Mouse (Mus musculus): Measurements from ENCODE around the gene Stra6. TPM values are rescaled to one million over a fixed set of nuclear protein-coding genes. Genes with fewer than 3 reads are reported as not detected.

Gene Stra6
- polyA plus RNA-seq, 1 experiment from 2014 or later = 52.4 TPM

DNA sequence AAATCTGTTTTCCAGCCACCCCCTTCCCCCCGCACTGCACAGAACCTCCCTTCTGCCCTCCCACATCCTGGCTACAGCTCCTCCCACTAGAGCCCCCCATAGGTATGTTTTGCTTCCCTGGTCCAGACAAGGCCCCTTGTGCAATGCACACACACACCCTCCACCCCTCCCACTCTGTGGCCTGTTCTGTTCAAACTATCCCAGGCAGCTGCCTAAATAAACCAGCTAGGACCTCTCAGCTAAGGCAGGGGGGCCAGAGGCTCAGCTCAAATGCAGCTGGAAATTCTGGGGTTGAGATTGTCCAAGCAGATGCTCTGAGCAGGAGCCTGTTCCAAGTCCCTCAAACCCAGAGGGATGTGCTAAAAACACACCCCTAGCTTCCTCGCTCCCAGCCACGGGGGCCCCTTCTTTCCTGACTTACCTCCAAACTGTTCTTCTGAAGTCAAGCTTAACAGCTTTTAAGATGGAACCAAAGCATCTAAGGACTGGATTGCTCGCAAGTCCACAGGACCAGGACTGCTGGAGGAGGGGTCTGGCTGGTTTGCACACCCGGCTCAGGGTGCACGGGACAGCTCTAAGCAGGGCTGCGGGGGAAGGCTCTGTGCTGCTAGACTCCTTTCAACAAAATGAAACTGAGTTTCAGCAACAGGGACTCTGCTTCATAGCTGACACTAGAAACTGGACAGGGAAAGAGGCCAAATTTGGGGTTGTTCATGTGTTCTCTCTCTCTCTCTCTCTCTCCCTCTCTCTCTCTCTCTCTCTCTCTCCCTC is 95.1 kb downstream of the Stra6 start:
- no peak for TF ChIP-seq CTCF (IDR thresholded peaks at IDR 0.05)

DNA sequence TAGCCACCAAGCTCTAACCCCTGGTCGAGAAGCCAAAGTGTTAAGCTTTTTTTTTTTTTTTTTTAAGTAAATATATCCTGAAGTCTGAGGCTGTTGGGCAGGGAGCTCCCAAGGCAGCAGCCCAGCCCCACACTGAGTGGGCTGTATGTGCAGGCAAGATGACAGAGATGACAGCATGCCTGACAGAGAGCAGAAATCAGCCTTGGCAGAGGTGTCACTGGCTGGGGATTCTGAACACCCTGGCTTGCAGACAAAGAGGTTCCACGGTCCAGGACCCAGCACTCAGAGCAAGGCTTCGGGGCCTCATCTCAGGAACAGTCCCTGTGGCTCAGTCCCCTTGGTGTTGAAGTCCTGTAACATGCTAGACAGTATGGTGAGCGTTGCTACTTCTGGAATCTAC is 96.3 kb downstream of the Stra6 start:
- H3K27me3 ChIP-seq = no peaks in the 10 kb centered on the region
- in situ Hi-C loops (cut with MboI; ENCODE audit: low pct_unique_long_range_greater_than_20kb) = no loop called here
- no peak for DNase-seq (ENCODE audit: low read depth, low spot score)
- no peak for ATAC-seq
- POLR2A ChIA-PET = no interaction called here
- TF ChIP-seq CTCF (IDR thresholded peaks at IDR 0.05) = no peak
- CTCF ChIA-PET = interaction anchor here (1.3 kb wide), 1 partner anchor 121 kb away, joined by 3 read pairs; no protein-coding TSS in a partner anchor

More for the DNA sequence above, 95.1 kb downstream of the Stra6 start:
- DNase-seq (ENCODE audit: low read depth, low spot score) (no peak), ATAC-seq (no peak)
- CTCF ChIA-PET = interaction anchor here (0.8 to 1.3 kb wide), 2 partner anchors 13 to 120 kb away, joined by 3 read pairs; no protein-coding TSS in a partner anchor
- POLR2A ChIA-PET = interaction anchor here (1.1 kb wide), 1 partner anchor 17 kb away, joined by 6 read pairs; no protein-coding TSS in a partner anchor
- no peaks in the 10 kb centered on the region for H3K27me3 ChIP-seq
- in situ Hi-C loops (cut with MboI; ENCODE audit: low pct_unique_long_range_greater_than_20kb) = no loop called here

DNA sequence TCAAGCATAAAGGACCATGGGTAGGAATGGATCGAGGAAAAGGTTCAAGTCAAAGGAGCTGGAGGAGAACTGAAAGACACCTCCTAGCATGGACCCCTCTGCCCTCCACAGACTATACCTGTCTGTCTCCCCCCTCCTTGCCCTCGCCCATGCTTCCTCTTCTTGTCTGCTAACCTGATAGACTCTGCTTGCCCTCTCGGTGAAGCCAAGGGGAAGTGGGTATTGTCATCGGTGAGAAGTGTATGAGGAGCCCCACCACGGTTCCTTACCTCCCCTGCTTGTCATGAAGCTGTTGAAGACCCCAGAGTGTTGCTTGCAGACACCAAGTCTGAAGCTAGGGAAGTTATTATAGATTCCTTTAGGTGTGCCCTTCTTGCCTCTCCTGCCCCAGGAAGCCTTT is 96.7 kb downstream of the Stra6 start:
- CTCF ChIA-PET = interaction anchor here (1.3 kb wide), 1 partner anchor 122 kb away, joined by 3 read pairs; no protein-coding TSS in a partner anchor

DNA sequence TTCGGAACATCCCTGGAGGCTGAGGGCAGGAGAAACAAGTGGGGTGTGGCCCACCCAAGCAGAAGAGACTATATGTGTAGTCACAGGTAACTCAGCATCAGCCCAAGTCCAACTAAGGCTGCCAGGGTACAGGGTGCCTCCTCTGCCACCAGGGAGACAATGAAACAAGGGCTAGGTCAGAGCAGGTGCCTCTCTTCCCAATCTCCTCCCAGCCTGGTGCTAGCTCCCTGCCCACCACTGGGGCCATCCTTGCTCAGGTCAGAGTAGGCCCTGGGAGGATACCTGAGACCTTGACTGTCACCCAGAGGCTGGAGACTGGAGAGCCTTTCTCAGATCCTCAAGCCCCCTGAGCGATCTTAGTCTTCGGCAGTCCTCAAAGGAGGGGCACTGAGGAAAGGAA is 98.6 kb downstream of the Stra6 start:
- DNase-seq (ENCODE audit: low read depth, low spot score) (no peak), ATAC-seq (no peak)
- in situ Hi-C loops (cut with MboI; ENCODE audit: low pct_unique_long_range_greater_than_20kb) = no loop called here
- TF ChIP-seq CTCF (IDR thresholded peaks at IDR 0.05) = no peak
- ChIA-PET CTCF (no interaction called here), POLR2A (no interaction called here)
- no peaks in the 10 kb centered on the region for H3K27me3 ChIP-seq

More for the DNA sequence above, 96.7 kb downstream of the Stra6 start:
- no peak for DNase-seq (ENCODE audit: low read depth, low spot score)
- no peaks in the 10 kb centered on the region for H3K27me3 ChIP-seq
- in situ Hi-C loops (cut with MboI; ENCODE audit: low pct_unique_long_range_greater_than_20kb) = no loop called here
- TF ChIP-seq CTCF (IDR thresholded peaks at IDR 0.05) = no peak
- ATAC-seq = no peak
- POLR2A ChIA-PET = no interaction called here

DNA sequence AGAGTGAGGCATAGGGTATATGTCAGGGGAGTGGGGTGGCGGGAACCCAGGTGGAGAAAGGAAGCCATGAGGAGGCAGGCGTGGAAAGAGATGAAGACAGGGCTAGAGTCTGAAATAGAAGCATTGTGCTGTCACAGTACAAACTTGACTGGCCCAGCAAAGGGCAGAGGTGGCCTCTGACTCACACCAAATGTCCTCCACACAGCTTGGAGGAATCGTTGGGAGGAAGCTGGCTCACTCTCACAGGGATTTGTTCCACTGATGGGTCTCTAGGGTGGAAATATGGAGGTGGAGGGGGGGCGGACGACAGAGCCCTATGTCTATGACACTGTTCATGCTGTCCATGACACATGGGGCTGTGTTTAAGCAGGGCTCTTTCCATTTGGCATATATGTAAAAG is 99.6 kb downstream of the Stra6 start:
- no peaks in the 10 kb centered on the region for H3K27me3 ChIP-seq
- TF ChIP-seq CTCF (IDR thresholded peaks at IDR 0.05) = no peak
- DNase-seq (ENCODE audit: low read depth, low spot score) (no peak), ATAC-seq (no peak)
- in situ Hi-C loops (cut with MboI; ENCODE audit: low pct_unique_long_range_greater_than_20kb) = no loop called here
- CTCF ChIA-PET = no interaction called here
- POLR2A ChIA-PET = no interaction called here

DNA sequence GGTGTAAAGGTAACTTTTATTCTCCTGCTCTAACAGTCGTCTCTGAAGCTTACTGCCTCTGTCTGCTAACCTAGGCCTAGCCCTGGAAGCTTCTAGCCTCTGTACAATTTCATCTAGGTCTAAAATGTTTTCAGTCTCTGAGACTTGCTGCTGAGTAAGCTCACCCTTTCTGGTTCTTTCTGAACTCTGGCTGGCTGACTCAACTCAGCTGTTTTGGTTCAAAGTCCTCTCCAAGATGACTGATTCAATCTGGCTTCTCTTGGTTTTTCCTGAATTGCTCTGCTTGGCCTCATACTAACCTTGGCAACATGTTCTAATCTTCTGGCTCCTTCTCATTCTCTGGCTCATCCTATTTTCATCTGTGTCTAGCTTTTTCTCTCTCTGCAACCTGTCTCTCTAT is 102.2 kb downstream of the Stra6 start:
- CTCF ChIA-PET = interaction anchor here (1.1 kb wide), 1 partner anchor 115 kb away, joined by 3 read pairs; no protein-coding TSS in a partner anchor
- POLR2A ChIA-PET = no interaction called here
- no peak for TF ChIP-seq CTCF (IDR thresholded peaks at IDR 0.05)
- H3K27me3 ChIP-seq = no peaks in the 10 kb centered on the region
- ATAC-seq = no peak
- in situ Hi-C loops (cut with MboI; ENCODE audit: low pct_unique_long_range_greater_than_20kb) = no loop called here
- DNase-seq (ENCODE audit: low read depth, low spot score) = no peak

DNA sequence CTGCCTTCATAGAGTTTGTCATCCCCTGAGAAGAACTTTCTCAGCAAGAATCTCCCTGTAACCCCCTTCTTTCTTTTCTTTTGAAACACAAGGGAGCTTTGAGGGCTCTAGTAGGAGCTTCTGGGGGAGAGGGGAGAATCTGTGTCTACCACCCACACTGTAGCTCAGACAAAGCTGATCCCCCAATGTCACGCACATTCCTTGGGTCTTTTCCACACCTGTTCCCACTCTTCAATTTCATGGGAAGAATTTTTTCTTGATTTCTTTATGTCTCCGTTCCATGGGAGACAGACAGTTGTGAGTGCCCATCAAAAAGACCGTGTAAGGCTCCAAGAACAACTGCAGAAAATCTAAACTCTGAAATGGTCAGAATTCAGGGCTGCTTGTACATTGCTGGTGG is 105.3 kb downstream of the Stra6 start:
- no peak for TF ChIP-seq CTCF (IDR thresholded peaks at IDR 0.05)
- no peaks in the 10 kb centered on the region for H3K27me3 ChIP-seq
- DNase-seq (ENCODE audit: low read depth, low spot score) = no peak
- no peak for ATAC-seq
- POLR2A ChIA-PET = no interaction called here
- CTCF ChIA-PET = interaction anchor here (1.8 kb wide), 2 partner anchors 16 to 119 kb away, joined by 4 read pairs; no protein-coding TSS in a partner anchor
- in situ Hi-C loops (cut with MboI; ENCODE audit: low pct_unique_long_range_greater_than_20kb) = no loop called here

DNA sequence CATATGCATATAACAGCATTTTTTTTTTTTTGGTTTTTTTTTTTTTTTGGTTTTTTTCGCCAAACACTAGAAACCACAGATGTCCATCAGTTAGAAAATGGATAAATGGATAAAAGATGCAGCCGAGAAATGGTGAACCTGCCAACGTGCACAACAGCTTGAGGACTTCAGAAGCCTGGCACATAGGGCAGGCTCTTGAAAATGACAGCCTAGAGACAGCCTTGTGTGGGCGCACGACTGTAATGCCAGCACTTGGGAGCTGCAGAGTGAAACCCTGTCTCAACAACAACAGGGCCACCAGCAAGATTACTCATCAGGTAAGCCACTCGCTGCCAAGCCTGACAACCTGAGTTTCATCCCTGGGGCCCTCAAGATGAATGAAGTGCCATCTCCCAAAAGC is 105.8 kb downstream of the Stra6 start:
- TF ChIP-seq CTCF (IDR thresholded peaks at IDR 0.05) = no peak
- ChIA-PET POLR2A (no interaction called here), CTCF (interaction anchor here (1.8 kb wide), 1 partner anchor 119 kb away, joined by 4 read pairs; no protein-coding TSS in a partner anchor)
- no peaks in the 10 kb centered on the region for H3K27me3 ChIP-seq
- in situ Hi-C loops (cut with MboI; ENCODE audit: low pct_unique_long_range_greater_than_20kb) = no loop called here
- no peak for ATAC-seq
- DNase-seq (ENCODE audit: low read depth, low spot score) = no peak

DNA sequence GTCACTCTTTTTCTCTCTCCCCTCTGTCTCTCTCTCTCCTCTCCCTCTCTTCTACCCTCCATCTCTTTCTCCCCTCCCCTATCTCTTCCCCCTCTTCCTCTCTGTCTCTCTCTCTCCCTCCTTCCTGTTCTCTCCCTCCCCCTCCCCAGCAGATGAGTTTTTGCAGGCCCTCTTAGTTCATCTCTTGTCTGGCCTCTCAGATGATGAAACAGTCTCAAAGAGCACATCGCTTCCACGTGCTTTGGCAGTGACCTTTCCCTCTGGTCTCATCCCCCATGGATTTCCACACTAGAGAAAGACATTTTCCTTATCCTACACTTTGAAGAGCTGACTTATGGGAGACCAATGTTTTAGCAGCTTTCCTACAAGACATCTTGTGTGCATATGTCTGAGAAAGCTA is 109.3 kb downstream of the Stra6 start:
- CTCF ChIA-PET = interaction anchor here (1.2 kb wide), 1 partner anchor 12 kb away, joined by 3 read pairs; no protein-coding TSS in a partner anchor
- H3K27me3 ChIP-seq = no peaks in the 10 kb centered on the region
- no peak for ATAC-seq
- no peak for DNase-seq (ENCODE audit: low read depth, low spot score)
- TF ChIP-seq CTCF (IDR thresholded peaks at IDR 0.05) = no peak
- POLR2A ChIA-PET = interaction anchor here (1.1 to 1.2 kb wide), 2 partner anchors 19 to 23 kb away, joined by 3 read pairs; no protein-coding TSS in a partner anchor
- in situ Hi-C loops (cut with MboI; ENCODE audit: low pct_unique_long_range_greater_than_20kb) = no loop called here

DNA sequence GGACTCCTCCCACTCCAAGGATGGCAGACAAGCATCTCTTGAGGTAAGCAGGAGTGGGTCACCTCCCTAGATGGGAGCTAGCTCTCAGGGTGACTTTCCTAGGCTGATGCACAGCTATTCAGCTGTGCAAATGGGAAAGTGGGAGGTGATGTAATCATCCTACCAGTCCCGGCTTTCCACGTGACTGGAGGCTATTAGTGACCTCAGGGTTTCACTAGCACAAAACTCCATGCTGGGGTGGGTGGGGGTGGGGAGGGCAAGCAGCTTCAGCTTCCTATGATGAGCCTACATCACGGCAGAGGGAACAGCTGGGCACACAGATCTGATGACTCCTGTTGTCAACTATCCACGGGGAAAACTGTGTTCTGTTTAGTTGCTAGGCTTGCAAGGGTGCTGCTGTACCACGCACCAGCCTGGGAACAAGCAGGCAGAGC is 111.2 kb downstream of the Stra6 start:
- H3K27me3 ChIP-seq = no peaks in the 10 kb centered on the region
- ATAC-seq (peak; percentile 82), DNase-seq (ENCODE audit: low read depth, low spot score) (peak; percentile 84)
- no peak for TF ChIP-seq CTCF (IDR thresholded peaks at IDR 0.05)
- CTCF ChIA-PET = interaction anchor here (0.8 kb wide), 1 partner anchor 21 kb away, joined by 3 read pairs; no protein-coding TSS in a partner anchor
- in situ Hi-C loops (cut with MboI; ENCODE audit: low pct_unique_long_range_greater_than_20kb) = no loop called here
- POLR2A ChIA-PET = interaction anchor here (0.6 to 1.5 kb wide), 3 partner anchors 19 to 176 kb away, joined by 3 to 5 read pairs (median 4); no protein-coding TSS in a partner anchor

Measured in Patski (cell line).